Mouse (Mus musculus): ENCODE results near the gene Cryzl1. TPM values are rescaled to one million over a fixed set of nuclear protein-coding genes. Genes with fewer than 3 reads are reported as not detected.

Cryzl1 gene
- total and polyA plus RNA-seq, 3 experiments = 20.2 to 44.4 TPM; not detected in 1

- H3K36me3 ChIP-seq (ENCODE audit: control insufficient read depth in 1 of 2, insufficient read depth in 2 of 2, low read length in 2 of 2) = peaks cover 10 to 22% of the 10 kb centered on the region in 2 experiments
- DNase-seq (ENCODE audit: low read depth, low spot score) = no peak
- no peaks in the 10 kb centered on the region for H3K9me3 ChIP-seq (replicated peaks; ENCODE audit: insufficient read depth, low read length)
- TF ChIP-seq TBP (IDR thresholded peaks at IDR 0.05; ENCODE audit: low read depth, low read length) (no peak), CHD1 (IDR thresholded peaks at IDR 0.05; ENCODE audit: low read depth, low read length) (no peak), MAZ (IDR thresholded peaks at IDR 0.05; ENCODE audit: low read depth, low read length) (no peak), GABPA (IDR thresholded peaks at IDR 0.05; ENCODE audit: low read depth, low read length) (no peak), GATA1 (IDR thresholded peaks at IDR 0.05; ENCODE audit: low read depth, low read length) (no peak), E2F4 (IDR thresholded peaks at IDR 0.05; ENCODE audit: borderline replicate concordance, low read depth, low read length) (no peak), ELF1 (IDR thresholded peaks at IDR 0.05; ENCODE audit: low read depth, low read length) (no peak), EP300 (IDR thresholded peaks at IDR 0.05; ENCODE audit: low read depth in 1 of 2, low read length in 2 of 2) (no peak; a peak in 2 of 4 replicates), MYB (IDR thresholded peaks at IDR 0.05; ENCODE audit: low read depth, low read length) (0 out of 2 replicates have a peak, but pooled peaks have one; percentile 37), TCF12 (IDR thresholded peaks at IDR 0.05; ENCODE audit: low read depth, low read length) (no peak), UBTF (IDR thresholded peaks at IDR 0.05; ENCODE audit: borderline replicate concordance, insufficient read depth, low read depth, low read length) (no peak), RAD21 (IDR thresholded peaks at IDR 0.05; ENCODE audit: low read depth, low read length) (no peak), MXI1 (IDR thresholded peaks at IDR 0.05; ENCODE audit: low read depth, low read length) (no peak), NELFE (IDR thresholded peaks at IDR 0.05; ENCODE audit: low read depth, low read length) (no peak), ZC3H11A (IDR thresholded peaks at IDR 0.05; ENCODE audit: low read depth, low read length) (no peak), ZKSCAN1 (IDR thresholded peaks at IDR 0.05; ENCODE audit: low read depth, low read length) (no peak), USF2 (IDR thresholded peaks at IDR 0.05; ENCODE audit: borderline replicate concordance in 1 of 2, insufficient read depth in 1 of 2, low read depth in 1 of 2, low read length in 2 of 2) (no peak), ZNF384 (IDR thresholded peaks at IDR 0.05; ENCODE audit: low read depth, low read length) (no peak), JUND (IDR thresholded peaks at IDR 0.05; ENCODE audit: low read depth, low read length) (no peak), HCFC1 (IDR thresholded peaks at IDR 0.05; ENCODE audit: low read depth, low read length) (no peak), BHLHE40 (IDR thresholded peaks at IDR 0.05; ENCODE audit: borderline replicate concordance, low read depth, low read length) (peak; percentile 27; the same call in 1 of the 2 replicates), CTCF (IDR thresholded peaks at IDR 0.05 in 2 of 3, conservative IDR thresholded peaks at IDR 0.05 in 1 of 3; ENCODE audit: control insufficient read depth in 1 of 3, insufficient read depth in 1 of 3, low read depth in 2 of 3, low read length in 3 of 3, poor library complexity in 1 of 3, severe bottlenecking in 1 of 3) (0 out of 6 replicates have a peak, but pooled peaks of 1 of the 3 experiments have one; percentile 15), MYC (IDR thresholded peaks at IDR 0.05; ENCODE audit: low read depth, low read length) (no peak), SMC3 (IDR thresholded peaks at IDR 0.05; ENCODE audit: low read depth, low read length) (no peak), MAX (IDR thresholded peaks at IDR 0.05; ENCODE audit: low read length) (no peak)
- peaks cover 13 to 22% of the 10 kb centered on the region in 2 experiments for H3K4me1 ChIP-seq (ENCODE audit: control insufficient read depth in 1 of 2, insufficient read depth in 2 of 2, low read length in 2 of 2)
- peaks cover 9% of the 10 kb centered on the region; the same call in 1 of the 2 replicates for H3K79me2 ChIP-seq (ENCODE audit: control insufficient read depth, insufficient read depth, low read length, poor library complexity)
- peak overlapping the region; percentile 21 to 33 for H3K4me3 ChIP-seq (ENCODE audit: control insufficient read depth in 1 of 2, insufficient read depth in 1 of 2, low read depth in 2 of 2, low read length in 2 of 2)
- peak overlapping the region; percentile 96 for H3K27ac ChIP-seq (ENCODE audit: control insufficient read depth, low read depth, low read length)
- H3K9ac ChIP-seq (ENCODE audit: control insufficient read depth, low read depth, low read length, poor library complexity, severe bottlenecking) = peak overlapping the region; percentile 55
- H3K27me3 ChIP-seq (ENCODE audit: control insufficient read depth in 1 of 2, insufficient read depth in 2 of 2, low read length in 2 of 2) = no peaks in the 10 kb centered on the region
Measured at GRCm38 (mm10) chr16:91717399-91717798, 11.4 kb downstream of the Cryzl1 start.

All from MEL (cell line).